29 mouse cellular contexts compared by ENCODE assay signal in genomic region chr12:21568415-21569040, GRCm38 (mm10).
A peak's percentile ranks its signal among the peaks of the same experiment; 100 is the strongest.
DNase-seq lines count a peak whose midpoint lies in the region; ATAC-seq and TF ChIP-seq lines count a peak whose summit lies in the region.
"Had no signal": no experiment of that assay in that cellular context is flagged by ENCODE, and none has a peak within 500 bp of the region (broad histone marks: within the 10 kb centered on the region; RNA-seq: fewer than 3 reads in every experiment).

No protein-coding gene starts in this region.

- no peaks in the 10 kb centered on the region for H3K27me3 ChIP-seq in heart, embryonic 11.5 days (ENCODE audit: control insufficient read depth, insufficient read depth, low read length)
- no peaks in the 10 kb centered on the region for H3K27me3 ChIP-seq in liver, postnatal 0 days (ENCODE audit: insufficient read depth, low read length)
- H3K27me3 ChIP-seq in liver, embryonic 12.5 days (replicated peaks): no peaks in the 10 kb centered on the region
- H3K27me3 ChIP-seq: embryonic facial prominence, embryonic 13.5 days; intestine, embryonic 15.5 days had no signal

- 65% methylated on average over 7 of the region's 7 CpGs for WGBS in heart, embryonic 11.5 days (ENCODE audit: insufficient replicate concordance)
- WGBS in liver, postnatal 0 days (ENCODE audit: insufficient replicate concordance): 51% methylated on average over 7 of the region's 7 CpGs
- WGBS in liver, embryonic 12.5 days (ENCODE audit: insufficient replicate concordance): 51% methylated on average over 7 of the region's 7 CpGs

- H3K4me2 ChIP-seq in heart, embryonic 11.5 days: no peak overlapping the region
- H3K4me2 ChIP-seq in liver, postnatal 0 days (ENCODE audit: low read depth, low read length): no peak overlapping the region
- H3K4me2 ChIP-seq in liver, embryonic 12.5 days: no peak overlapping the region
- H3K4me2 ChIP-seq: embryonic facial prominence, embryonic 13.5 days; intestine, embryonic 15.5 days; liver, embryonic 11.5 days had no signal

- peak; percentile 5 for DNase-seq in adrenal gland, postnatal 14 days
- DNase-seq in adrenal gland, adult (ENCODE audit: inconsistent age in 2 of 2, low spot score in 1 of 2): no peak
- peak; percentile 24 for DNase-seq in heart, adult 8-10 months (ENCODE audit: low spot score)
- no peak for DNase-seq in liver, postnatal 0 days
- DNase-seq in skeletal muscle tissue, adult 2 months (ENCODE audit: low read depth, low spot score): peak; percentile 15
- no peak for DNase-seq in ovary, postnatal 14 days (ENCODE audit: low spot score)
- DNase-seq: adrenal gland, postnatal 36 days; cerebellum, adult 18-20 months; cerebellum, postnatal 10 days; kidney, adult 2 months; kidney, postnatal 36 days; layer of hippocampus, postnatal 36 days; midbrain, embryonic 14.5 days; retina, postnatal 1 day; right cerebral cortex, postnatal 25 days; spleen, adult 18-20 months; thymus, postnatal 14 days had no signal

- no peak overlapping the region for H3K9ac ChIP-seq in heart, embryonic 11.5 days (ENCODE audit: low read depth, low read length)
- H3K9ac ChIP-seq in liver, postnatal 0 days (replicated peaks): no peak overlapping the region
- no peak overlapping the region for H3K9ac ChIP-seq in liver, embryonic 12.5 days
- H3K9ac ChIP-seq: embryonic facial prominence, embryonic 13.5 days; intestine, embryonic 15.5 days had no signal

- H3K4me1 ChIP-seq in heart, embryonic 11.5 days (ENCODE audit: control insufficient read depth, insufficient read depth, low read length): no peaks in the 10 kb centered on the region
- no peaks in the 10 kb centered on the region for H3K4me1 ChIP-seq in liver, postnatal 0 days (ENCODE audit: insufficient read depth)
- H3K4me1 ChIP-seq in liver, embryonic 12.5 days: no peaks in the 10 kb centered on the region
- H3K4me1 ChIP-seq: embryonic facial prominence, embryonic 13.5 days; forebrain, embryonic 10.5 days; intestine, embryonic 15.5 days had no signal

- H3K9me3 ChIP-seq in heart, embryonic 11.5 days (replicated peaks; ENCODE audit: control insufficient read depth, low read length): no peaks in the 10 kb centered on the region
- H3K9me3 ChIP-seq in liver, postnatal 0 days (ENCODE audit: low read length): no peaks in the 10 kb centered on the region
- no peaks in the 10 kb centered on the region for H3K9me3 ChIP-seq in liver, embryonic 12.5 days (replicated peaks)
- H3K9me3 ChIP-seq: embryonic facial prominence, embryonic 13.5 days; intestine, embryonic 15.5 days had no signal

- no peak overlapping the region for H3K27ac ChIP-seq in heart, embryonic 11.5 days (ENCODE audit: low read depth, low read length)
- H3K27ac ChIP-seq in liver, postnatal 0 days (ENCODE audit: low read depth): no peak overlapping the region
- no peak overlapping the region for H3K27ac ChIP-seq in liver, embryonic 12.5 days
- H3K27ac ChIP-seq: embryonic facial prominence, embryonic 13.5 days; forebrain, embryonic 10.5 days; heart, adult 2 months; hindbrain, postnatal 0 days; intestine, embryonic 15.5 days; layer of hippocampus, adult 2 months had no signal

- TF ChIP-seq CTCF in liver, postnatal 0 days (IDR thresholded peaks at IDR 0.05; ENCODE audit: low read depth): no peak

- no peaks in the 10 kb centered on the region for H3K36me3 ChIP-seq in heart, embryonic 11.5 days (ENCODE audit: control insufficient read depth, insufficient read depth, low read length)
- H3K36me3 ChIP-seq in liver, postnatal 0 days (replicated peaks; ENCODE audit: insufficient read depth, low read length): no peaks in the 10 kb centered on the region
- no peaks in the 10 kb centered on the region for H3K36me3 ChIP-seq in liver, embryonic 12.5 days
- H3K36me3 ChIP-seq: embryonic facial prominence, embryonic 13.5 days; forebrain, embryonic 10.5 days; intestine, embryonic 15.5 days had no signal

- ATAC-seq in heart, embryonic 11.5 days (replicated peaks; ENCODE audit: insufficient number of reproducible peaks, low FRiP score, low TSS enrichment): no peak
- ATAC-seq in liver, postnatal 0 days: peak; percentile 94
- ATAC-seq in liver, embryonic 12.5 days: no peak
- ATAC-seq: activated CD4-positive, CD25-positive, alpha-beta regulatory T cell, adult 4 months; forebrain, embryonic 16.5 days; hindbrain, postnatal 0 days; intestine, embryonic 15.5 days; lung, postnatal 0 days had no signal

- TF ChIP-seq EP300 in liver, postnatal 0 days (IDR thresholded peaks at IDR 0.05; ENCODE audit: low read depth): no peak

- H3K4me3 ChIP-seq in heart, embryonic 11.5 days (ENCODE audit: low read depth, low read length): no peak overlapping the region
- H3K4me3 ChIP-seq in liver, postnatal 0 days (ENCODE audit: low read depth, low read length): no peak overlapping the region
- no peak overlapping the region for H3K4me3 ChIP-seq in liver, embryonic 12.5 days
- H3K4me3 ChIP-seq: embryonic facial prominence, embryonic 13.5 days; forebrain, embryonic 10.5 days; heart, adult 2 months; intestine, embryonic 15.5 days; layer of hippocampus, adult 2 months had no signal

Comparison
In these comparisons a context has a peak if more than half of its experiments do, and no peak if none do; other contexts are left out.
1. DNase-seq: peak in adrenal gland, postnatal 14 days (single experiment), heart, adult 8-10 months (single experiment) and skeletal muscle tissue, adult 2 months (single experiment); none in adrenal gland, adult (0 of 2), liver, postnatal 0 days (single experiment) and ovary, postnatal 14 days (single experiment).